Mouse (Mus musculus): ENCODE measurements at regions not wholly inside any gene's neighbourhood (a gene's known extent, or its start where the extent isn't known, plus 50 kb on each side); places are given as distances from the start of the nearest gene placed in this dataset.

DNA sequence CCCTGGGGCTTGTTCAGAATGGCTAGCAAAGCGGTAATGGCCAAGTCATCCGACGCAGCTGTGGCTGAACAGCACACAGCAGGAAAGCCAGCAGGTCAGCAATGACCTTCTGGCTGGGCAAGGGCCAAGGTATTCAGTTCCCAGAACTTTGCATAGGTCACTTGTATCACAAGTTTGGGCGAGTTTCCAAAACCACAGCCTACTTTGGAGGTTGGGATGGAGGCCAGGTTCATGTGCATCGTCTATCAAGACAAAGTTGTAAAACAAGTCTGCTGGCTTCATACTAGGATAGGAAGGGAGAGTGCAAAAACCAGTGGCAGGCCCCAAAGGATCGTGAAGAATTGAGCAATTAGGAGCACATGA, 639.8 kb upstream of the Vstm2b start:
- peak; percentile 75 for DNase-seq

DNA sequence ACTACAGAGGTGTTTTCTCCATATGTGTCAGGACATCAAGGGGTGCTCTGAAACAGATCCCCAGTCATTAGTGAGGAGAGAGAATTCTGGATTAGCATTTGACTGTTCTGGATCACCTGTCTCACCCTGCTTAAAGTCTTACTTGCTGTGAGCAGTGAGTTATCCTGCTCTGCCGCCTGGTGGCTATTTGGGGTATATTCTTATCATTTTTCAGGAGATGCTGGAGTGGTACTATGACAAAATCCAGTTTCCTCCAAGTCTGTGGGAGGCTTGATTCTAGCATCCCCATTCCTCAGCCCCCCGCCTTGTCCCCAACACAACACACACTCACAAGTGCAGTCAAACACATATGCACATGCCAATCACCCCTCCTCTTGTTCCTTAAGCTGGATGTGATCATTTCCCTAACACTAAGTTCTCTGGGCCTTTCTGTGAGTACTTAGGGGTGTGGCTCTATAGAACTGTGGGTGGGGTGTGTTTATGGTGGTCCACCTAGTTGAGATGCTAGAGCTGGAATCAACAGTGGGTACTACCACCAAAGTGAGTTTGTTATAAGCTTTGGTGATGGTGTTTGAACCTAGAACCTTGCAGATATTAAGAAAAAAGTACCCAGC, 624.6 kb upstream of the Vstm2b start:
- peak; percentile 58 for DNase-seq

GRCm38 (mm10) chr7:40275078-40275477, 623.0 kb upstream of the Vstm2b start:
- DNase-seq, result no peak

- DNase-seq, result no peak
These were observed 622.5 kb upstream of the Vstm2b start for GRCm38 (mm10) chr7:40275658-40276057.

DNA sequence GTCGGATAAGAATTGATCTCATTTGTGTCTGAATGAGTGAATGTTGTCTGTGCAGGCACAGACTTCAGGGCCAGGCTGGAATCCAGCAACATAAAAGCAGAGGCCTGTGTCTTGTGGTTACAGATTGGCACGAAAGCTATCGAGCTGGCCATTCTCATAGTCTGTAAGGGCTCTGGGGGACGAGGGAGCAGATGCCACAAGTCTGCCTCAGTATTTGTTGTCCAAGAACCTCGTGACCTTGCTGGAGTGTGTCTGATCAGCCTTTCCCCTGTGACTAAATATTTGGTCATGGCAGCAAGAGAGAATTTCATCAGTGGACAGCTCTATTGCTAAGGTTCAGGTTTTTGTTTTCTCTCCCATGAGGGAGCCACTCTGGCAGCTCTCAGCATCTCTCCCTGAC, 622.0 kb upstream of the Vstm2b start:
- DNase-seq, result no peak

GRCm38 (mm10) chr7:40290166-40290565, 608.0 kb upstream of the Vstm2b start:
- DNase-seq, result no peak

DNA sequence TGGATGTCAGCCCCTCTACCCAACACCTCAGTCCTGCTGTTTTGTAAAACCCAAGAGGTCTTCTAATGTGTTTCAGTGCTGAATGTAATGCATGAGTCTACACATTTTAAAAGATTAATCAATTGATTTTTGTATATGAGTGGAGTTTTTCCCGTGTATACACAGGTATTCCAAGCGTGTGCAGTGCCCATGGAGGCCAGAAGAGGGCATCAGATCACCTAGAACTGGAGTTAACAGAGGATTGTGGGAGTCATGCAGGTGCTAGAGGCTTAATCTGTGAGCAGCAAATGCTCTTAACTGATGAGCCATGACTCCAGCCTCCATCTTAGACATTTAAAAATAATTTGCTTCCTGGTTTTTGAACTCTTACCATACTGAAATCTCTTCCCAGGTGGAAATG, 587.6 kb upstream of the Vstm2b start:
- no peak for DNase-seq

DNA sequence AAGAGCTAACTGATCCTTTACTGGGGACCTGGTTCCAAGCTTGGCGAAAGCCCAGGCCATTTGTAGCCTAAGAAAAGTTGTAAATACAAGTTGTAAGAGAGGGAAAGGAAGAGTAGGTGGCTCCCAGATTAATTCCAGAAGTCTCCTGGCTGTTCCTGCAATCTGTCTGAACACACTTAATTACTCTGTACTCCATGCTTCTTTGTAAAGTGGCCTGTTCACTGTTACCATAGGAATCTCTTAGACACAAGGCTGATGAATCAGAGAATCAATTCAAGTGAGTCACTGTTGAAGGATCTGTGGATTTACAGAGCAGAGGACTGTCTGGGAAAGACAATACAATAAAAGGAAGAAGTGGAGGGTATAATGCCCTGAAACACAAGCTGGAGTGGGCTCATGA, 577.0 kb upstream of the Vstm2b start:
- no peak for DNase-seq

DNA sequence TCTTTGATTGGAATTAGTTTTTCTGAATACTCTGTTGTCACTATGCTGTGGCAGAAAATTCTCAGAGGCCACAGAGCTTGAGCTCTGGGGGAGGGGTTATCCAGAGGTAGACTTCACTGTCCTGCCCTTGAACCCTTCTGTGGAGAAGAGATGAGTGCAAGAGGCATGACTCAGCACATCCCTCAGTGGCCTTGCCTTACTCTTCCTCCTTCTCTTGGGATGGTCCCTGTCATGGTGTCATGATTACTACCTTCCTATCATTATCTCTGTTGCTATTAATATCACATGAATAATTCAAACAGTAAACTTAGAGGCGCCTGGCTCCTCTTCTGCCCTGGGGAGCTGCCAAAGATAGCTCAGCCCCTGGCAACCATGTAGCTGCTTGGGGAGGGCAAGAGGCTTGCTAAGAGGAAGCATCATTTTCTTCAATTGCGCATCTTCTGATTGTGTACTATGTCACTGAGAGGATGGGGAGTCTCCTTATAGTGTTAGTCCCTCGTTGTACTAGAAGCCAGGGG, 572.9 kb upstream of the Vstm2b start:
- DNase-seq, result no peak

DNA sequence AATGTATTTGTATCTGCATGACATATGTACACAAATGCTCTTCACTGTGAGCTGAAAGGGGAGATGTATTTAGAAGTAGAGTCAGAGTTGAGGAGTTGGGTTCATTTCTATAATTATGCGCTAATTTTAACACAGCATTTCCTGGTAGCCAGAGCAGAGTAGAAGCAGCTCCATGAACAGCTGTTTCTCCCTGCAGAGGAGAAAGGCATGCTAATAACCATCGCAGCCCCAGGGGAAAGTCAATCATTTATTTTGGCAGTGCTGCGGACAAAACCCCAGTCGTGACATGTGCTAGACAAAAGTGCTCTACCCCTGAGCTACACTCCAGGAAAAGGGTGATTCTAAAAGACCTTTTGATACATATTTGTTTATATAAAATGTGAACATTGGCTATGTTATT, 565.7 kb upstream of the Vstm2b start:
- no peak for DNase-seq

DNA sequence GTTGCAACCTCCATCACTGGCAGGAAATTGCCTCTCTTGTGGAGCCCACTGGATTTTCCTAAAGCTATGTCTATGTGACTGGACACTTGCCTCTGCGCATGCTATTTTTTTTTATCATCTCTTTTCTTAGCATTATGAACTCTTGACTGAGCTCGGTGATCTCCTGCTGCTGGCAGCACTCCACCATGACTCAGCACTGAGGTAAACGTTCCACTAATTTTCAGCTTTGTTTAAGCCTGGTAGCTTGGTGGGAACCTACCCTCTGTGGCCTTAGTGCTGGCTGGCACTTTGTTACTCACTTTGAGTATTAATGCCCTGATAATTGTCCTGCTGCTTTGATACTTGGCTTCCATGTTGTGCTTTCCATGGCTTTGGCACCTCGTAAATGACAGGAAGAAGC, 545.8 kb upstream of the Vstm2b start:
- no peak for DNase-seq

- no peak for DNase-seq
These were observed 535.4 kb upstream of the Vstm2b start for GRCm38 (mm10) chr7:40362719-40363118.

DNA sequence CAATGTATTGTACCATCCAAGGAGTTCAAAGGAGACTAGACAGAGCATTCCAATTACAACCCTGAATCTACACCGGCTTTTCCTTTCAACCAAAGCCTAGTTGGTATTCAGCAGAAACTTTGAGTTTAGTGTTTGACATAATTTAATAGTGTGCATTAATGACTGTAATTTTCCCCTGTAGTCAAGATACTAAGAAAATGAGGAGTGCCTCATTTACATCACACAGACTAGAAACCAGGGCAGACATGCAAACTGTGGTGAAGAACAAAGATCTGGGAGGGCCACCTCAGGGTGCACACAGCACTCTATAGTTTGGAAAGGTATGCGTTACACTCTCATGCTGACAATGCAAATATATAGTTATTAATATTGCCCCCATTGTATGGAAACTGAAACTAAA, 525.4 kb upstream of the Vstm2b start:
- no peak for DNase-seq

DNA sequence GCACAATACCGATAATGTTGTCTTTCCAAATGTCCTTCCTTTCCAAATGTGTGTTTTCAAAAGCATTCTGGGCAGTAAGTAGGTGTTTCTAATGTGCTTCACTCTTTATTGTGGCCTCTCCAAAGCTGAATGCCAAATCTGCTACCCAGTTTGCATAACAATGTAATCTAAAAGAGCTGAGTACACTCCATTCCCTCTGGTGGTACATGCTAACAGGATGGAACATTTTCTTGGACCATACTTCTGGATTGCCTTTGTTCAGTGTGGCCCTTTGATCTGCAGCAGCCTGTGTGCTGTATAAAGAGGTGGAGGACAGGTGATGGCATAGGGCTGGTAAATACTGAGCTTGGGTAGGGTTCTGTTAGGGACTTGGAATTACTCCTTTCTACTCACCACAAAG, 520.3 kb upstream of the Vstm2b start:
- no peak for DNase-seq

DNA sequence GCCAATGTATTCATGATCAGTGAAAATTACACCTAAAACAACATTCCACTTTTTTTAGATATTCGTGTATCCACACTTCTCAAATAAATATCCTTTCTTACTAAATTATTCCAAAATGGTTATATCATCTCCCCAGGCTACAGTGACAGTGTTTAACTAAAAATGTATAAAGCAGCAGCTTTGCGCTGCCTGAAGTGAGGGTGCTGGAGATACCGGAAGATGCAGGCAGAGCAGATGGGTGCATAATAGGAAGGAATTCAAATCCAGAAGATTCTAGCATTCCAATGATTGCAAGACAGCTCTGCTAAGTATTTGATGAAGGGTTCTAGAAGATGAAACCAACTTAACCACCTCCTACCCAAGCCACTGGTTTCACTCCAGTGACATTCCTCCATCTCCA, 516.9 kb upstream of the Vstm2b start:
- DNase-seq, result no peak

DNA sequence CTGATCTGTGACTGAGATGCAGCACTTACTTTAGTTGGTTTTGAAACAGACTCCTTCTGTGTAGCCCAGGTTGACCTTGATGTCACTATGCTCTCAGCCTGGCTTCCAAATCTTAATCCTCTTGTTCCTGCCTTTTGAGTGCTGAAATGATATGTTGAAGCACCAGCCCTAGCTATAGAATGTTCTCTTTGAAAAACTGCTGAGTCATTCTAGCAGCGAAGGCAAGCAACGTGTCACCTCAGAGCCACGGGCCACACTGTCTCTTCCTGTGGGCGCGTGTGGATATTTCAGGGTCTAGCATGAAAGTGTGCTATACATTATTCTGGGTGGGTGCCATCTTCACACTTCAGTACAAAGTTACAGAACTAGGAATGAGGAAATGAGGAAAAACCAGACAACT, 510.0 kb upstream of the Vstm2b start:
- no peak for DNase-seq

GRCm38 (mm10) chr7:40389795-40390194, 508.3 kb upstream of the Vstm2b start:
- no peak for DNase-seq

- no peak for DNase-seq
These were observed 507.2 kb upstream of the Vstm2b start for GRCm38 (mm10) chr7:40390927-40391326.

DNA sequence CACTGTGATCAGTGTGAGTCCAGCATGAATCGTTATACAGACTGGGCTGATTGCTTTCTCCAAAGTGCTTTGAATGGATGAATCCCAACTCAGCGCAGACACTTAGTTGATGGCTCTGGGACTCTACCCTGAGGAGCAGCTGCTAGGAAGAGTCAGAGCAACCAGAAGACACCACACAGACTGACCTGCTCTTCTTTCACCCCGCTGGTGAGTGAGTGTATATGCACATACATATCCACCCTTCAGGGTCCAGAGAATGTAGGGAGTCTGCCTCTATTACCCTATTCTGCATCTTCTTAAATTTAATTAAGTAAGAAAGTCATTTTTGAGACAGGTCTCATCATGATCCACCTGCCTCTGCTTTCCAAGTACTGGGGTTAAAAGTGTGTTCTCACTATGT, 506.5 kb upstream of the Vstm2b start:
- no peak for DNase-seq

- no peak for DNase-seq
These were observed 505.9 kb upstream of the Vstm2b start for GRCm38 (mm10) chr7:40392207-40392606.

- no peak for DNase-seq
These were observed 505.4 kb upstream of the Vstm2b start for GRCm38 (mm10) chr7:40392699-40393098.

DNA sequence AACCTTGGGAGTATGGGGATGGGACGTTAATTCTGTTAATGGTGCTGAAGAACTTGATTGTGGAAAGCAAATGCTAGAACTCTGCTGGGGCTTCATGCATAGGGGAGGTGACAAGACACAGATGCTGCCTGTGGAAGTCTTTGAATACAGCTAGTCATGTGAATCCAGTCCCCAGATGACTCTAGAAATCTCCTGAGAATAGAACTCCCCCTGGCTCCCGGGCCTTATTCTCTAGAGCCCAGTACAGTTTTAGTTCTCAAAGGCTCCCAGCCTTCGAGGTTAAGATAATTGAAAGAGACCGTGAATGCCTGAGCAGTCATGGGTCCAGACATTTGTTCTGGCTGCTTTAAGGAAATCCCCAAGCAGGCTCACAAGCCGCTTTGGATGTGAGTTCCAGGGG, 499.9 kb upstream of the Vstm2b start:
- DNase-seq, result no peak

DNA sequence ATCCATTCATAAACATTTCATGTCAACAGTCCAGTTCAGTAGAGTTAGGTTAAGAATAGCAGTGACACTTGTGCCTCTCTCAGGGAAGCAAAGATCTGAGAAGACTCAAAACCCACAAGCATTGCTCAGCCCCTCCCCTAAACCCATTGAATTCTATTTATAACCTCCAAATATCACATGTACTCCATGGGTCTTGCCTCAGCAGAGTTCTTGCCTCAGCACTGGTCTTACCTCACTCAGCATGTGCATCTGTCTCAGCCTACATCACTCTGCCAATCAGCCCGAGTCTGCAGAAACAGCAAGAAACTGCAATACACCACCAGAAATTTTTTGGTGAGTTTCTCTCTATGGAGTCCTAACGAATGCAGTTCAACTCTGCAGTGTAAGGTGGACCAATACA, 478.8 kb upstream of the Vstm2b start:
- DNase-seq, result no peak

DNA sequence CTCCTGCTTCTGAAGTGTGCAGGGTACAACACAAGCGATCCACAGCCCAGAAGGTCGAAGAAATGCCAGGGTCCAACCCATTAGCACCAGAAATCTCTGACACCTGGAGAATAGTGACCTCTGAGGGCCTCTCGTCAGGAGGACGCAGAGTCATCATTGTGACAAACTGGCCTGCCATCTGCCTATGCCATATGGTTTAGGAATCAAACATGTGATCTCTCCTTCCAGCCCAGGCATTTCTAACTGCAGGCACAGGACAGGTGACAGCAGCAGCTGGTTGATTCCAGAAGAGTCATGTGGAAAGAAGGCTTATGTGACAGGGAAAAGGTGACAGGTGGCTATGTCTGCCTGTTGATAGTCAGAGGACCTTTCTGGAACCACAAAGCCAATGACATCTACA, 476.0 kb upstream of the Vstm2b start:
- DNase-seq, result no peak

- DNase-seq, result no peak
These were observed 468.7 kb upstream of the Vstm2b start for GRCm38 (mm10) chr7:40429416-40429815.

GRCm38 (mm10) chr7:40433906-40434305, 464.2 kb upstream of the Vstm2b start:
- peak; percentile 42 for DNase-seq
